Mouse (Mus musculus) adrenal gland, adult 8-10 months (tissue): ENCODE measurements around the gene Miip. TPM values are rescaled to one million over a fixed set of nuclear protein-coding genes. Genes with fewer than 3 reads are reported as not detected.

Experiments
- DNase-seq: peaks from one replicate; pipeline ENCODE4 v3.0.0; 2022
- total RNA-seq, 4 experiments: library from RNA; stranded (reverse); gene quantifications; 2 replicates each; pipeline ENCODE4 v1.2.4; 2022

Gene Miip
- 10 to 100 TPM; 18.4 to 33.8 (median 29.1) TPM for total RNA-seq

DNA sequence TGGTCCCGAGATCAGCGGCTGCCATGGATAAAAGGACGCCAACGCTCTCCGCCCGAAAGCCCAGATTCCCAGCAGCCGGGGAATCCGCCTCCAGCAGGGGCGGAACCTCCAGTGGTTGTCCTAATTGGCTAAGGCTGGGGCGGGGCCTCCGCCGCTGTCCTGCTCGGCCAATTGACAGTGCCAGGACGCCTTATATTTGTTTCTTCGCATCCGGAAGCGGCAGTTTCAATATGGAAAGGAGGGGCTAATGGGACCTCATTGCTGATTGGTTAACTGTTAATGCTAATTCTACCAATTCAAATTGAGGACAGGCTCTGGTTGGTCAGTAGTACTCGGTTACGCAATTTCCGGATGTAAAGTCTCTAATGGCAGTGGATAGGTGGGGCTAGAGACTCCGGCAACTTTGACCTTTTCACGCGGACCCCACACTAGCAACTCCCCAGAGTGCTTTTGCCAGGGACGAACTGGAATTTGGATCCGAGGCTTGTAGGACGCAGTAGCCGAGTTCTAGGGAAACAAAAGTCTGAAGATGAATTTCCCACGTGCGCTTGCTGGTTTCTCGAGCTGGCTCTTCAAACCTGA is at the start of gene Miip, which contains the start of gene Fv1:
Gene Miip, minus strand, starts transcription at position 367 of the 582 bp plus-strand sequence.
Gene Fv1, plus strand, starts transcription at position 530 of the 582 bp plus-strand sequence.
- peak; percentile 97 for DNase-seq

GRCm38 (mm10) chr4:147909486-147909885 is 40.9 kb upstream of the Miip start:
- no peak for DNase-seq

DNA sequence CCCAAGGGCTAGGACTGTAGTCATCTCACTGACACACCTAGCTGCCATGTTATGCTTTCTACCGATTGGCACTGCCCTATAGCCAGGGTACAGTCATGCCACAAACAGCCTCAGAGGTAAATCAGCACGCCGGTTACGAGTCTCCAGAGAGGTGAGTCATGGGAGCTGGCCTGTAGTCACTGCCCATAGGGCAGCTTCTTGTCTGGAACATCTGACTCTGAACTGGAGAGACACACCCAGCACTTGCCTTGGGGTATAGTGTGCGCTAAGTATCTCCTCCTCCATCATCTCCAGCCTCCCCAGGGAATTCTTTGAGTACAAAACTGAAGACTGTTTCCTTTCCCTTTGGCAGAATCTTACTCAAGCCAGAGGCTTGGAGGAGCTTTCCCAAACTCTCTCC is 37.6 kb upstream of the Miip start:
- peak; percentile 48 for DNase-seq

DNA sequence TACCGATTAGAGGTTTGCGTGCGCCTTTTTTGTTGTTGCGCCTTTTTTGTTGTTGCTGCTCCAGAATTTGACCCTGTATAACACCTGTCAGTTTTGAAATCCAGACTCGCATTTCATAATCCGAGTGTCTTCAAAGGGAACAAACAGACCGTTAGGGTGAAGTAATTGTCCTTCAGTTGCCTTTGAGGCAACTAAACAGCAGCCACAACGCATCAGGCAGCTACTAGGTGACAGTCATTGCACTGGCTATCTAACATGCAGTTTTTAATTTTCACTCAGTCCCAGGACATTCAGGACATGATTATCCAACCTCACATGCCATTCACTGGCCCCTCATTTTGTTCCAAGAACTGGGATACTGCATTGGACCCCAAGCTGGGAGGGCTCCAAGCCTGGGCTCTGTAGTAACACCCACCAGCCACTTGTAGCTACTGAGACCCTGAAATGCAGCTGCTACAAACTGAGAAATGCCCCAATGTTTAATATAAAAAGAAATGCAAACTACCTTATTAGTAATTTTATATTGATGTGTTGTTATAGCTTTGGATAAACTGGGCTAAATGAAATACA is 36.6 kb upstream of the Miip start:
- no peak for DNase-seq

DNA sequence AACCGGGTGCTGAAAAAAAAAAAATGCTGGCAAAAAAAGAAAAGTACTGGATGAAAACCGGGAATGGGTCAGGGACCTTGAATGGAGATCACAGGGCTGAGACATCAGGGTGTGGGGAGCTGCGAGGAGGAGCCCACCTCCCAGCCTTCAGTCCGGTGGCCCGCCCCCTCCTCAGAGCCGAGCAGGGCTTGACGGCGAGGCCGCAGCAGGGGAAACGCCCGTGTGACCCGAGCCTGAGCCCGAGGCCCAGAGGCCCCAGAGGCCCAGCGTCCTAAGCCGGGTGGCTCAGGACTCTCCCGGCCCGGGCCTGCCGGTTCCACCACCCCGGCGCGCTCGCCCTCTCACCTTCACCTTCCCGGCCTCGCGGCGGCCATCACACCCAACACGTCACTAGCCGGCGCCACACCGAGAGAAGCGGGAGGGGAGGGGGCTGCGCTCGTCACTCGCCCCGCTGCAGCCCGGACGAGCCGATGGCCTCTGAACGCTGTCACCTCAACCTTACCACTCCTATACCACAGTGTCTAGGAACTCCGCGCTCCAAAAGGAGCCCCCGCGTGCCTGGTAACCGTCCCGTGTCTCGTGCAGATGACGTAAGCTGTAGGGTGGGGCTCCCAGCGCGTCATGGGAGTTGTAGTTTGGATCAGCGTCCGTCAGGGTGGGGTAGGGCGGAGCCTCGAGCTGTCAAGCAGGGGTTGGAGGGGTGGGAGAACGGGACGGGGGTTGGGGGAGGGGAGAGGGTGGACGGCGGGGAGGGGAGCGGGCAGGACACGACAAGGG is 35.9 kb upstream of the Miip start, which contains the start of gene Mfn2:
Gene Mfn2, minus strand, starts transcription at position 392 of the 777 bp plus-strand sequence.
- peak; percentile 87 for DNase-seq

- peak; percentile 72 for DNase-seq
These were observed 35.0 kb upstream of the Miip start for GRCm38 (mm10) chr4:147903601-147904000.

GRCm38 (mm10) chr4:147902906-147903500 is 34.4 kb upstream of the Miip start:
- no peak for DNase-seq

GRCm38 (mm10) chr4:147900452-147900851 is 31.8 kb upstream of the Miip start:
- no peak for DNase-seq

DNA sequence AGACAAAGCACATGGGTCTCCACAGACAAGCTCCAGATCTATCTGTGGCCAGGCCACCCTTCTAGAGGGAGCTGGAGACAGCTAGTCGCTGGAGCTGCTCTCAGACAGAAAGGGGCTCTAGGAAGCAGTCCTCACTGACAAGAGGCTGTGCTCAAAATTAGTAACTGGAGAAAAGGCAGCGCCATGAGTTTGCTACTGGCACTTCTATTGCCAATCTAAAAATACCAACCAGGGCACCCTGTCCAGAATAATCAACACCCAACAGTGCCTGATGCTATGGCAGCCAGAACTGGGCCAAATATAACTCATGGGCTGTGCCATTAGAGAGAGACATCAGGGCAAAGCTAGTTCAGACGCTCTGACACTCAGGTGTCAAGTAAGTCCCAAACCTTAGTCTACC is 28.7 kb upstream of the Miip start:
- no peak for DNase-seq

DNA sequence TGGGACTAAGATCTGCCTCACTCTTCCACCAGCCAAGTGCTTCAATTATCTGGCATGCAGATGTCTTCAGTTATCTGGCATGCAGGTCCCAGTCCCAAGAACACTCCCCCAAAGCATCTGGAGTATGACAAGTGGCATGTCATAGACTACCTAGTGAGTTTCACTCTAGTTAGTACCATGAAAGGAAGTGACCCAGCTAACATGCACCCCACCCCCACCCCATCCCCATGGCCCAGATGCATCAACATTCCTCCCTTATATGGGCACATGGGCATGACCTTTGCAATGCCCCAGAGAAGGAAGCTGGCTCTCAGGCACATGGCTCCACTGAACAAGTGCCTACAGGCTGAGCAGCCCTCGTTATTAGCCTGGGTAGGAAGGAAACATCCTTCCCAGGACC is 27.8 kb upstream of the Miip start:
- no peak for DNase-seq

GRCm38 (mm10) chr4:147895815-147896330 is 27.3 kb upstream of the Miip start:
- no peak for DNase-seq

DNA sequence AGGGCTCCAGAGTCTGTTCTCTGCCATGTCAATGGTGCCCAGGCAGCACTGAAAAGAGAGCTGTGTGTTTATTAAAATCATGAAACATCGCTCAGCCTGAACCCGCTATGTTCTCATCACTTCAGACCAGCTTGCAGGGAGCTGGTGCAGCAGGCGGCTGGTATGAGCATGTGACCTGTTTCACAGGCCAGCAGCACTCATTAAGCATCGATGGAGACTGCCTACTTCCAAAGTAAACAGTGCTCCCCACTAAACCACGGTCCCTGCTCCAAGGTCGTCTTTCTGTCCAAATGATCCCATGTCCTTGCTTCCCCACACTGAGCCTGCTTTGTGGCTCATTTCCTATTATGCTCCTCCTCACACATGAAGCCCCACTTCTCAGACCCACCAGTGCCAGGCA is 21.7 kb upstream of the Miip start:
- DNase-seq: no peak

DNA sequence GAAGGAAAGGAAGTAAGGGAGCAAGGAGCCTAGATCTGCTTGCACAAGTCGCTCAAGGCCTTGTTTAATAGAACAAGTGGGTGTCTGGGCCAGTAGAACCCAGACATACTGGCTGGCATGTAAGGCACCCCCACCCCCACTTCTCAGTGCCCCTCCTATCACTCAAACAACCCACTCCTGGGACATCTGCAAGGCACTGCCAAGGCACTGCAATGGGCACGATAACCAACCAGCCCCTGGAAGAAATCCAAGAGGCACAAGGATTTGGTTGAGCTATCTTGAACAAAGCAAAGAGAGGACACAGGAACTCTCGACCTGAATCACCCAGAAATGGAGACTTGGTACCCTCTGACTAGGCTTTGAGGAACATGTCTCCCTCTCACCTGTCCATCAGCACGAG is 19.6 kb upstream of the Miip start:
- DNase-seq: no peak

GRCm38 (mm10) chr4:147887277-147887676 is 18.7 kb upstream of the Miip start:
- no peak for DNase-seq

GRCm38 (mm10) chr4:147886158-147886557 is 17.5 kb upstream of the Miip start:
- DNase-seq: no peak

DNA sequence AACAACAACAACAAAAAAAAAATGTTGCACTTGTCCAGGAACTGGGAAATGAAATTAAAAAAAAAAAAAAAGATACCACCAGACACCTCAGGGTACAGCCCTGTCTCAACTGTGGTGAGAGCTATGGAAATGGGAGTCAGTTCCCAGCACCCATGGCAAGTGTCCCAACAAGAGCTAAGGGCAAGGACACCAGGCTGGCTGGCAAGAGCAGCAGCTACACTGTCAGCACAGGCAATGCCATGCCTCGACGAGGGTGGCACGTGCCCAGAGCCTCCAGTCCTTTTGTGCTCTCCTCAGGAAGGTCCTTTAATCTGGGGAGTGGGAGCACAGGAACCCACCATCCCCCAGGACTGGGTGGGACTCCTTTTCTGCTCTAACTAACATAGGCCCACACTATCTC is 15.5 kb upstream of the Miip start:
- DNase-seq: no peak

GRCm38 (mm10) chr4:147883041-147883440 is 14.4 kb upstream of the Miip start:
- DNase-seq: no peak

- DNase-seq: no peak
These were observed 13.2 kb upstream of the Miip start for GRCm38 (mm10) chr4:147881792-147882191.

DNA sequence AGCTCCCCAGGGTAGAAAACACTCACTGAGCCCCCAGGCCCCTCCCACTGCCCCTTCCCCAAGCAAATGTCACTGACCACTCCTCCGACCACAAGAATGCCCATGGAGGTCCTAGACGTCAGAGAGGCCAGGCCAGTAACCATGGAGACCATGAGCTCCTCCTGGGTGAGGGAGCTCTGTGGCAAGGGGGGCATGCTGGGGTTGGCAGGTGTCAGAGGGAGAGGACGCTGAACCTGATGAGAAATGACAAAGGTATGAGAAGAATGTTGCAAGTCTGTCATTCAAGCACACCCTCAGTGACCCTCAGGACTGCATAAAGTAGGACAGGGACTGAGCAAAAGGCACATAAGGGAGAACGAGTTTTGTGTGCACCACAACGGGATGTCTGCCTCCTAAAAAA is 11.2 kb upstream of the Miip start:
- no peak for DNase-seq

DNA sequence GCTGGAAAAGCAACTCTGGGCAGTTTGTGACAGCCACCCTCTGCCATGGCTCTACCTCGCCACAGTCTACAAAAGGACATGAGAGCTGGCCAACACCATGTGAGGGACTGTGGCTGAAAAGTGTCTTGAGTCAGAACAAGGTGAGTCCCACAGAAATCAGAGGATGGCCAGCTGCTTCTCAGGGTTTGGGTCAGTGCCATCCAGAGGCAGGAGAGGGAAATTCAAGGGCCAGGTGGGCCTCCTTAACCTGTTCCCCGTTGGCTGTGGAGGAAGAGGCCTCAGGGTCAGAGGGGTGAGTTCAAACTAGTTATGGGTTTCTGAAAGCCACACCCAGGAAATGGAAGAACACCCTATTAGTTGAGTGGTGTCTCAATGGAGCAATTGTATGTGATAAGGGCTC is 10.8 kb upstream of the Miip start:
- no peak for DNase-seq

DNA sequence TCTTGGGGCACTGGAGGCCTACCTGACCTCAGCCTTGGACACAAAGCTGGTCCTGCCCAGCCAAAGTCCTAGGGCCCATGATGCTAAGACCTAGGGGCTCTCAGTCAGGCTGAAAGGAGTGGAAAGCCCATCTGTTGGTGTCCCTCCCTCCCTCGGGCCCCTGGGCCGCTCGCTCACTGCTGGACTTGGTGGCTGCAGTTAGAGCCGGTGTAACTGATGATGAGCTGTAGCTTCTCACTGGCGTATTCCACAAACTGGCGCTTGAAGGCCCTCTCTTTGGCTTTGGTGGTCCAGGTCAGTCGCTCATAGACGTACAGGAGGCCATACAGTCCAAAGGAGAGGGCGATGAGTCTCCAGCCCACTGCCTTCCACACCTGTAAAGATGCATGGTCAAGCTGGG is 9.9 kb upstream of the Miip start:
- DNase-seq: no peak

DNA sequence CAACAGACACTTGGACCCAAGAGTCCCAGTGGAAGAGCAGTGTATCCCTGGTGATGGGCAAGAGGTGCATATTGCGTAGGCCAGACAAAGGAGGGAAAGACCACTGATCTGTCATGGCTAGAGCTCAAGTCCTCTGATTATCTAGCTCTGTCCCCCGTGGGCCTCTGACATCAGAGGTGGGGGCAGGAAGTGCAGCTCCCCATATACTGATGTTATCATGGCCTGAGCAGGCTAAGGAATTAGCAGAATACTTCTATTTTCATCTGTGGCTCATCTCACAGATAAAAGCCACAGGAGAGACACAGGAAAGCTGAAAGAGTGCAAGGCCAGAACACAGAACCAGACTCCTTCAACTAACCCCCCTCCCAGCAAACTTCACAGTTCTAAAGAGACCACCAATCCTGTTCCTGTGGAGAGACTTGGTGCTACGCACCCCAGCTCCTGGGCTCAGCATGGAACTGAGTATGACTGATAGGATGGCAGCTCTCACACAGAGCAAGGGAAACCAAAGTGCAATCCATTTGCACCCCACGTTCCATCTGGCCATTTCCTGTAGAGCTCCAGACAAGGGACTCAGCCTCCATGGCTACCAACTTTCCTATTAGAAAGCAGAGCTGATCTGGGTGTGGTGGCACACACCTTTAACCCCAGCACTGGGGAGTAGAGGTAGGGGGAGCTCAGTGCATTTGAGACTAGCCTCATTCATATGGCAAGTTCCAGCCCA is 7.4 kb upstream of the Miip start:
- DNase-seq: no peak
